Mouse (Mus musculus): ENCODE results near the gene P2ry12. TPM values are rescaled to one million over a fixed set of nuclear protein-coding genes. Genes with fewer than 3 reads are reported as not detected.

P2ry12 gene
- total and polyA plus RNA-seq, 3 experiments = not detected

- no peak overlapping the region for H3K4me3 ChIP-seq (ENCODE audit: control insufficient read depth in 1 of 2, insufficient read depth in 1 of 2, low read depth in 2 of 2, low read length in 2 of 2)
- no peak overlapping the region for H3K27ac ChIP-seq (ENCODE audit: control insufficient read depth, low read depth, low read length)
- no peak overlapping the region for H3K9ac ChIP-seq (ENCODE audit: control insufficient read depth, low read depth, low read length, poor library complexity, severe bottlenecking)
- H3K27me3 ChIP-seq (ENCODE audit: control insufficient read depth in 1 of 2, insufficient read depth in 2 of 2, low read length in 2 of 2) = no peaks in the 10 kb centered on the region; a peak in 1 of 4 replicates
- TF ChIP-seq MAFK (IDR thresholded peaks at IDR 0.05; ENCODE audit: borderline replicate concordance, low read depth, low read length) (no peak), USF1 (IDR thresholded peaks at IDR 0.05; ENCODE audit: low read depth, low read length) (no peak), POLR2A (IDR thresholded peaks at IDR 0.05; ENCODE audit: control insufficient read depth in 1 of 2, insufficient read depth in 1 of 2, low read depth in 1 of 2, low read length in 2 of 2, poor library complexity in 1 of 2) (no peak), BHLHE40 (IDR thresholded peaks at IDR 0.05; ENCODE audit: borderline replicate concordance, low read depth, low read length) (no peak), POLR2AphosphoS2 (IDR thresholded peaks at IDR 0.05; ENCODE audit: low read length) (no peak), ETS1 (IDR thresholded peaks at IDR 0.05; ENCODE audit: low read depth, low read length) (no peak), JUND (IDR thresholded peaks at IDR 0.05; ENCODE audit: low read depth, low read length) (no peak), TCF12 (IDR thresholded peaks at IDR 0.05; ENCODE audit: low read depth, low read length) (no peak), RAD21 (IDR thresholded peaks at IDR 0.05; ENCODE audit: low read depth, low read length) (no peak), TAL1 (IDR thresholded peaks at IDR 0.05; ENCODE audit: low read length) (no peak), MAZ (IDR thresholded peaks at IDR 0.05; ENCODE audit: low read depth, low read length) (no peak), ZNF384 (IDR thresholded peaks at IDR 0.05; ENCODE audit: low read depth, low read length) (no peak), TBP (IDR thresholded peaks at IDR 0.05; ENCODE audit: low read depth, low read length) (no peak), ZKSCAN1 (IDR thresholded peaks at IDR 0.05; ENCODE audit: low read depth, low read length) (no peak), ZC3H11A (IDR thresholded peaks at IDR 0.05; ENCODE audit: low read depth, low read length) (no peak), MYB (IDR thresholded peaks at IDR 0.05; ENCODE audit: low read depth, low read length) (no peak), MAX (IDR thresholded peaks at IDR 0.05; ENCODE audit: low read length) (no peak), E2F4 (IDR thresholded peaks at IDR 0.05; ENCODE audit: borderline replicate concordance, low read depth, low read length) (no peak), ZMIZ1 (IDR thresholded peaks at IDR 0.05; ENCODE audit: low read depth, low read length) (no peak), GATA1 (IDR thresholded peaks at IDR 0.05; ENCODE audit: low read depth, low read length) (no peak)
- no peaks in the 10 kb centered on the region for H3K79me2 ChIP-seq (ENCODE audit: control insufficient read depth, insufficient read depth, low read length, poor library complexity)
- DNase-seq (ENCODE audit: low read depth, low spot score) = no peak
- H3K36me3 ChIP-seq (ENCODE audit: control insufficient read depth in 1 of 2, insufficient read depth in 2 of 2, low read length in 2 of 2) = no peaks in the 10 kb centered on the region; a peak in 1 of 4 replicates
- H3K4me1 ChIP-seq (ENCODE audit: control insufficient read depth in 1 of 2, insufficient read depth in 2 of 2, low read length in 2 of 2) = no peaks in the 10 kb centered on the region
- H3K9me3 ChIP-seq (replicated peaks; ENCODE audit: insufficient read depth, low read length) = no peaks in the 10 kb centered on the region
Measured at GRCm38 (mm10) chr3:59217211-59217610, 45.5 kb downstream of the P2ry12 start.

GRCm38 (mm10) chr3:59212404-59212803, 50.3 kb downstream of the P2ry12 start:
- no peaks in the 10 kb centered on the region for H3K9me3 ChIP-seq (replicated peaks; ENCODE audit: insufficient read depth, low read length)
- no peak overlapping the region for H3K4me3 ChIP-seq (ENCODE audit: control insufficient read depth in 1 of 2, insufficient read depth in 1 of 2, low read depth in 2 of 2, low read length in 2 of 2)
- no peaks in the 10 kb centered on the region for H3K27me3 ChIP-seq (ENCODE audit: control insufficient read depth in 1 of 2, insufficient read depth in 2 of 2, low read length in 2 of 2)
- H3K79me2 ChIP-seq (ENCODE audit: control insufficient read depth, insufficient read depth, low read length, poor library complexity) = no peaks in the 10 kb centered on the region
- DNase-seq (ENCODE audit: low read depth, low spot score) = no peak
- H3K4me1 ChIP-seq (ENCODE audit: control insufficient read depth in 1 of 2, insufficient read depth in 2 of 2, low read length in 2 of 2) = no peaks in the 10 kb centered on the region
- H3K9ac ChIP-seq (ENCODE audit: control insufficient read depth, low read depth, low read length, poor library complexity, severe bottlenecking) = no peak overlapping the region
- H3K36me3 ChIP-seq (ENCODE audit: control insufficient read depth in 1 of 2, insufficient read depth in 2 of 2, low read length in 2 of 2) = no peaks in the 10 kb centered on the region
- H3K27ac ChIP-seq (ENCODE audit: control insufficient read depth, low read depth, low read length) = no peak overlapping the region
- no peak for TF ChIP-seq SMC3 (IDR thresholded peaks at IDR 0.05; ENCODE audit: low read depth, low read length)
- no peak for TF ChIP-seq BHLHE40 (IDR thresholded peaks at IDR 0.05; ENCODE audit: borderline replicate concordance, low read depth, low read length)
- no peak for TF ChIP-seq ETS1 (IDR thresholded peaks at IDR 0.05; ENCODE audit: low read depth, low read length)
- TF ChIP-seq EP300 (IDR thresholded peaks at IDR 0.05; ENCODE audit: low read depth in 1 of 2, low read length in 2 of 2) = no peak
- TF ChIP-seq MYC (IDR thresholded peaks at IDR 0.05; ENCODE audit: low read depth, low read length) = no peak
- no peak for TF ChIP-seq MAZ (IDR thresholded peaks at IDR 0.05; ENCODE audit: low read depth, low read length)
- no peak for TF ChIP-seq MAX (IDR thresholded peaks at IDR 0.05; ENCODE audit: low read length)
- no peak for TF ChIP-seq SIN3A (IDR thresholded peaks at IDR 0.05; ENCODE audit: low read length)
- TF ChIP-seq POLR2AphosphoS2 (IDR thresholded peaks at IDR 0.05; ENCODE audit: low read length) = no peak
- no peak for TF ChIP-seq MYB (IDR thresholded peaks at IDR 0.05; ENCODE audit: low read depth, low read length)
- no peak for TF ChIP-seq JUND (IDR thresholded peaks at IDR 0.05; ENCODE audit: low read depth, low read length)
- TF ChIP-seq CHD1 (IDR thresholded peaks at IDR 0.05; ENCODE audit: low read depth, low read length) = no peak
- no peak for TF ChIP-seq GABPA (IDR thresholded peaks at IDR 0.05; ENCODE audit: low read depth, low read length)
- no peak for TF ChIP-seq TBP (IDR thresholded peaks at IDR 0.05; ENCODE audit: low read depth, low read length)
- no peak for TF ChIP-seq NRF1 (IDR thresholded peaks at IDR 0.05; ENCODE audit: insufficient read depth, low read depth, low read length, poor library complexity, severe bottlenecking)
- TF ChIP-seq ZNF384 (IDR thresholded peaks at IDR 0.05; ENCODE audit: low read depth, low read length) = no peak
- TF ChIP-seq POLR2A (IDR thresholded peaks at IDR 0.05; ENCODE audit: control insufficient read depth in 1 of 2, insufficient read depth in 1 of 2, low read depth in 1 of 2, low read length in 2 of 2, poor library complexity in 1 of 2) = no peak
- no peak for TF ChIP-seq HCFC1 (IDR thresholded peaks at IDR 0.05; ENCODE audit: low read depth, low read length)
